Mouse (Mus musculus) lung, postnatal 36 days (tissue): ENCODE data around the gene Gpr132.

Experiments used
- DNase-seq: peaks from one replicate; pipeline ENCODE4 v3.0.0; 2022; ENCODE audit warnings: mixed read lengths

Gpr132 gene

GRCm38 (mm10) chr12:112816294-112816693, 51.7 kb downstream of the Gpr132 start:
- peak; percentile 76 for DNase-seq

GRCm38 (mm10) chr12:112814682-112815470, 53.2 kb downstream of the Gpr132 start:
- no peak for DNase-seq

- no peak for DNase-seq
These were observed 54.7 kb downstream of the Gpr132 start for GRCm38 (mm10) chr12:112813370-112813769.

- DNase-seq = peak; percentile 50
These were observed 57.7 kb downstream of the Gpr132 start for GRCm38 (mm10) chr12:112810092-112810885.

- DNase-seq = no peak
These were observed 58.4 kb downstream of the Gpr132 start for GRCm38 (mm10) chr12:112809641-112810040.

GRCm38 (mm10) chr12:112808587-112809364, 59.3 kb downstream of the Gpr132 start, which contains the start of gene Clba1:
Gene Clba1, plus strand, starts transcription at chr12:112808937.
- peak; percentile 96 for DNase-seq

- no peak for DNase-seq
These were observed 59.8 kb downstream of the Gpr132 start for GRCm38 (mm10) chr12:112808212-112808586.

GRCm38 (mm10) chr12:112807796-112808195, 60.2 kb downstream of the Gpr132 start:
- DNase-seq = no peak

GRCm38 (mm10) chr12:112806044-112806443, 62.0 kb downstream of the Gpr132 start:
- no peak for DNase-seq

- no peak for DNase-seq
These were observed 64.0 kb downstream of the Gpr132 start for GRCm38 (mm10) chr12:112804046-112804445.

GRCm38 (mm10) chr12:112802917-112803316, 65.1 kb downstream of the Gpr132 start:
- DNase-seq = no peak

GRCm38 (mm10) chr12:112801864-112802846, 65.9 kb downstream of the Gpr132 start, which contains the start of gene Ahnak2:
Gene Ahnak2, minus strand, starts transcription at chr12:112802657.
- no peak for DNase-seq
